Mouse (Mus musculus): Measurements from ENCODE around the gene Krtap7-1.
A peak's percentile ranks its signal among the peaks of the same experiment; 100 is the strongest.

Krtap7-1 gene

DNA sequence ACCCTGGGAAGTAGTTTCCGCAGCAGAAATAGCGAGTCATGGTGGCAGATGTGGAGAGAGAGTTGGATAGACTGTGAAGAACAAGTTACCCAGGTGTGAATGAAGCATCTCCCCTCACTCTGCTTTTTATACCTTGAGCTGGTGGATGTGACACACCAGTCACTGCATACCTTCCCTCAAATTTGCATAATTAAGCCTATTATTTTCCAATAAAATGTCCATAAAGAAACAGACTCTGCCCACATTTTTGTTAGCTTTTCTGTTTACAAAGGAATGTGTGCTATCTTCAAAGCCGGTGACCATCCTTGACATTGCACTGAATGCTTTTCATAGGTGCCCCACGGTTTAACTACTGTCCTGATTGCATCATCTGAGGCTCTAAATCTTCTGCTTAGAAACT, at the start of gene Krtap7-1:
Gene Krtap7-1 (minus strand): TSS at position 101 of the 400 bp plus-strand sequence.
- DNase-seq (ENCODE audit: low spot score), result no peak

DNA sequence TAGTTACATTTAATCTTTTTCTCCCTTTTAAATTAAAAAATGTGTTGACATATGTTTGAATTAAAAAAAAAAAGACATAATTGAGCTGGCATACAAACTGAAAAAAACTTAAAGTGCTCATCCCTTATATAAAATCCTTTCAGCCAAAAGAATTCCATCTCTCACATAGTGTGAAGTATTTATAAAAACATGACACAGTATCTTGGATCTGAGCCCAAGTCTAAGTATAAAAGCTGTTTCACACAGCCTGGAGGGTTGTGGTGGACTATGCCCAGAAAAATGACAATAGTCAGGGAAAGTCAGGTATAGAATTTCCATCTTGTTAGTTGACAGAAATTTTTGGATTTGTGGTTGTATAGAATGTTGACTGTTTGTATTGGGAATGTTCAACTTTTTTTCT, 42.2 kb upstream of the Krtap7-1 start:
- DNase-seq (ENCODE audit: low spot score), result no peak

DNA sequence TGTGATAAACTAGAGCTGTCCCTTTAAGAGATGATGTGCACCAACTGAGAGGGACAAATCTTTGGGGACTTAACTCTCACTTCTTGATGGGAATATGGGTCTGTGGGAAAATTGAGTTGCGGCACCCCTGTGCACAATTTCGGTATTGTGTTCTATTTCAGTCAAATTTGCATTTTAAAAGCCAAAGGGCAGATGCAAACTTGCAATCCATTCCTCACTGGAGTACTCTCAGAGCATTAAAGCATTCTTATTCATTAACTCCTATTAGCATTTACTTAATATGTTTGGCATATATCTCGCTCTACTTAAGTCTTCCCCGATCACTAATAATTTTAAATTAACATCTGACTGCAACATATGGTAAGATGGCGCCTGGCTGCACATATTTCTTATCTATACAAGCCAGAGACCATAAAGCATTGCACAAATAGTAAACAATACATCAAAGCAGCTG, 29.9 kb upstream of the Krtap7-1 start:
- DNase-seq (ENCODE audit: low spot score), result no peak

DNA sequence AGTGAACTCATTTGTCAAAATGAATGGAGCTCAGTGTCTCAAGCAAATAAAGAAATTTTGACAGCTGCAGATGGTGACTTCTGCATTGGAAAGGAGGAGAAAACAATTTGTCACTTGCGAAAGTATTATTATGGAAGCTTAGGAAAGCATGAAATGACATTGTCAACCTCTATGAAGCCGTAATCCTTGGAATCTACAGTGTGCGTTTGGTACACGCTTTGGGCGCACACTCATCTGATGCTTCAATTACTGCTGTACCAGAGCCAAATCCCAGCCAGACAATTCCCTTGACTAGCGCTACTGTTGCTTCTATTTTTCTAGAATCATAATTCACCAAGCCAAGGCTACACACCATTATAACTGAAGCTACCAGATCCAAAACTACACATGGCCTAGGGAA, 29.2 kb upstream of the Krtap7-1 start:
- no peak for DNase-seq (ENCODE audit: low spot score)

DNA sequence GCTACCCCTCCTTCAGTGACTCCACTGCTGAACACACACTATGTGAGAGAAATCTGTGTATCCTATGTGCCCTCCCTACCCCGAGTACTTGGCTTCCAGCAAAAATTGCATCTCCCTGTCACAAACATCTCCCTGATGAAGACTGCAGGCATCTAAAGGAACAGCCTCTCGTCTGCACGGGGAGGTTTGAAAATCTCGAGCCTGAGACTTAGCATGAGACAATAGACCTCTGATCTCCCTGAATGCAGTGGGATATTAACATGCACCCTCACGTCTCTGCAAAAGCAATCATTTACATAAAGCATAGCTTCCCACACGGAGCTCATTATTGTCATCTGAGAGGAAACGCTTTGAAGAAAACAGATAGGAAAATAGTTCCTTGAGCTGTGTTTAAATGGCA, 22.4 kb upstream of the Krtap7-1 start:
- DNase-seq (ENCODE audit: low spot score), result no peak

DNA sequence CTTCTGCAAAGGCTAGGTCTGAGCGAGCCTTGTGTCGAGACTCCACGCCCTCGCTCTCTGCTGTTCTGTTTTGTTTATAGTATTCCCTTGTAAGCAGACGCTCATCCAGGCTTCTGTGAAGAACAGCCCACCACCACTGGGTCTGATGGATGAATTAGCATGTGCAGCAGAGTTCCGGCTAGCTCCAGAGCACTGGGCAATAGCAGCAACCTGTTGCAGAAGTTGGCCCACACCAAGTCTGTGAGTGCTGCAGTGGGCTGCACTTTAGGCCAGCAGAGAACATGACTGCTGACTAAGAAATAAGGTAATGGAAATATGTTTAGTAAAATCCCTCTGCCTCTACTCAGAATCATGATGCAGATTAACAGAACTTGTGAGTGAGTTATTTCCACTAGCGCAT, 21.7 kb upstream of the Krtap7-1 start:
- DNase-seq (ENCODE audit: low spot score), result no peak

DNA sequence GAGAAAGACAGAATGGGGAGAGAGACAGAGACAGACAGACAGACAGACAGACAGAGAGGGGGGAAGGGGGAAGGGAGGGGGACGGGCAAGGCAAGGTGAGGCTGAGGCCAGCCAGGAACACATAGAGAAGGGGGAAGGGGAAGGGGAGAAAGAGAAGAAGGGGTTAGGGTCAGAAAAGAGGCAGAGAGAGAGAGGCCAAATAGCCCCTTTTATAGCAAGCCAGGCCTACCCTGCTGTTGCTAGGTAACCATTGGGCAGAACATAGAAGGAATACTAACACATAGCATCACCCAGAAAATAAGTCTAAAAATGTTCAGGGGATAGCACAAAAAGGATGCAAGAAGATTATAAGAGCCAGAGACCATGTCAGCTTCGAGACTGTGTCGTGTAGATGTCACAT, 20.3 kb upstream of the Krtap7-1 start:
- DNase-seq (ENCODE audit: low spot score), result no peak

DNA sequence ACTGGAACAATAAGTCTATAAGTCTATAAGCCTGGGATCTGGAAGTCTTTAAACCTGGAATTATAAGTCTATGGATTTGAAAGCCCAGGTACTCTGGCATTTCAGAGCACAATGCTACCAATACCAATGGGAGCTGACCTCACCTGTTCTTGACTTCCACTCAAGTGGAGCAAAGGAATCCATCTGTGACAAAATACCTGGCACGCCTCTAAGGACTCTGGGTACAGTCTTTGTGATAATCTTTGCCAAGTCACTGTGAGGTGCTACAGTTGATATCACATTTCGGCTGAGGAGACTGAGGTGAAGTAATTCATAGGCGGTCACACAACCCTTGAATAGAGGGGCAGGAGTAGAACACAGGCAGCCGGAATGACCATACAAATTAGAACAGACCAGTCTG, 12.9 kb upstream of the Krtap7-1 start:
- DNase-seq (ENCODE audit: low spot score), result no peak

DNA sequence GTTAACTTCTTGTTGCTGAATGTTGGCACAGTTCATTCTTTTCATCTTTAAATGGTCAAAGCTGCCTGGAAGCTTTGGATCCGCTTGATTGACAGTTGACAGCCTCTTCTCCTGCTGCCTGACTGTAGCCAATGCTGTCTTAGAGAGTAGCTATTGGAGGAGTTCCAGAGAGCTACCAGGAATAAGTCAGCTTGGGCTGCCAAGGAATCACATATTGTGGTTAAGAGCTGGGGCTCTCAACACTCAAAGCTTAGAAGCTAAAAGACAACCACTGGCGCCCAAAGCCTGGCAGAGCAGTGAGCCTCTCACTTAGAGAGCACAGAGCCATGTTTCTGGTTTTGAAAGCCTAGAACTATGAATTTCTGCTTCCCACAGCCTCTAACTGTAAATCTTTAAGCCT, 12.4 kb upstream of the Krtap7-1 start:
- DNase-seq (ENCODE audit: low spot score), result no peak

DNA sequence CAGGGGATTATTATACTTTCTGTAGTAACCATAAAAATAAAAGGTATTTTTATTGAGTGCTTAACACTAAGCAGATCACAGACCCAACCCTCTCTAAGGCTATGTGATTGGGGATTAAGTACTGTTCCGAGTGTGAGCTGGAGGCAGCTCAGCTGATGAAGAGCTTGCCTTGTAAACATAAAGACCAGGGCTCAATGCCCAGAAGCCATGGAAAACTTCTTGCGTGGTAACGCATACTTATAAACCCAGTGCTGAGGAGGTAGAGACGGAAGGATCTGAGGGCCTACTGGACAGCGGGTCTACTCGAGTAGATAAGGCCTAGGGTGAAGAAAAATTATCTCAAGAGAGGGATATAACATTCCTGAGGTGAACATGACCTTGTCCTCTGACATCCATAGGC, 12.0 kb upstream of the Krtap7-1 start:
- no peak for DNase-seq (ENCODE audit: low spot score)

DNA sequence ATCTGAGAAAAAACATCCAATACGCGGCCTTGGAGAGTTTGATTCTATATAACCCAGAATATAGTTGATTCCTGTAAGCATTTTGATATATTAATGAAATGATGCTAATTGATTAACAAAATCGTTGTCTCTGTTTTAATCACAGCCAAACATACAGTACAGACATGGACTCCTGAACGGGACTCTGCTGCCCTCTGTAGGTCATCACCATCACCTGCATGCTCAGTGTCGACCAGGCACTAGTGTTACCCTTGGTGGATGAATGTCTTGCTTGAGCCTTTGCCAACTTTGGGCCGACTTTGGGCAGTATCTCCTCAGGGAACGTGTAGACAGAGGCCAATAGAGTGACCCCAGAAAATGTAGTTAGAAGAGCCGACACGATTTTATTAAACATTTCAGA, 9.5 kb upstream of the Krtap7-1 start:
- DNase-seq (ENCODE audit: low spot score), result peak; percentile 40

DNA sequence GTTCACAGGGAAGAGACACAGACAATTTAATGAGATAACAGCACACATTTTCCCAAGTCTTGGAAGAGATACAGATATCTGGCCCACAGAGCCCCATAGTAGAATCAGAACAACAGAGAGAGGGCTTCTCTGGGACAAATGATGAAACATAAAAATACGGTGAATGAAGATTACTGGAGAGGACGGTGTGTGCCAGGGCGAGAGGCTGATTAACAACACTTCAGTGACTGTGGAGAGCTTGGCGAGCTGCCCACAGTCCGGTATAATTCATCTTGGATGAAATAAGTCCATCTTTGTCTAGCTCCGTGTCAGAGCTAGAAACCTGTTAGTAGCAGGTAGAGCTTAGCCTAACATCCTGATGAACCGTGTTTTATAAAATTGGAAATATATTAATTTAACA, 5.3 kb upstream of the Krtap7-1 start:
- no peak for DNase-seq (ENCODE audit: low spot score)

DNA sequence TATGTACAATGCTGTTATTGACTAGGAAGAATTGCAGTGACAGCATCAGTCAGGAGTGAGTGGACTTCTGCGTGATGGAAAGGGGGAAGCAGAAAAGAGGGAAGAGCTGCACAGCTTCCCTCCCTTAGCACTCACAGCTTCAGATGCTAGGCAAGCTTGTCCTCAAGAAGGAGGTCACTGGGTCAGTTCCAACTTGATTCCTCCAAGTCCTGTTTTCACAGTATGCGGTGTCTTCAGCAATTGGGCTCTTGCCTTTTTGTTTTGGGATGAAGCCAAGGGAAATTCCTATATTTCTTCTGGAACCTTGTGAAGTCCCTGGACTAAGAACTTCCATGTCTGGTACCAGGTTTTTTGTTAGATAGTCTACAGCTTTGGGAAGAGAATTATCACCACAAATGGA, 4.6 kb downstream of the Krtap7-1 start:
- no peak for DNase-seq (ENCODE audit: low spot score)

DNA sequence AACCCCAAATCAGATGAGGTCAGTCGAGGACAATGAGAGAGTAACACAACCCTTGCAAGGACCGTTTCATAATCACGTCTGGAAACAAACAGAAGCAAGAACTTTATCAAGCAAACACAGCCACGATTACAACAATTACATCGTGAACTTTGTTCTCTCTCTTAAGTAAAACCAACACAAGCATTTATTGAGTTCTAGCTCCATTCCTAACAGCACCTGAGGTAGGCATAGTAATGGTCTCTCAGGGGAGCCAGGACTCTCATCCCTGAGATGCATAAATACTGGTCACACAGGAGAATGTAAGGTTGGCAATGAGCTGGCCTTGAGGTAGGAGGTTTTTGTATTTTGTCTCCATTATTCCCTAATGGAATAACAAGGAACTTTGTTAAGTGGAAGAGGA, 6.3 kb downstream of the Krtap7-1 start:
- no peak for DNase-seq (ENCODE audit: low spot score)

DNA sequence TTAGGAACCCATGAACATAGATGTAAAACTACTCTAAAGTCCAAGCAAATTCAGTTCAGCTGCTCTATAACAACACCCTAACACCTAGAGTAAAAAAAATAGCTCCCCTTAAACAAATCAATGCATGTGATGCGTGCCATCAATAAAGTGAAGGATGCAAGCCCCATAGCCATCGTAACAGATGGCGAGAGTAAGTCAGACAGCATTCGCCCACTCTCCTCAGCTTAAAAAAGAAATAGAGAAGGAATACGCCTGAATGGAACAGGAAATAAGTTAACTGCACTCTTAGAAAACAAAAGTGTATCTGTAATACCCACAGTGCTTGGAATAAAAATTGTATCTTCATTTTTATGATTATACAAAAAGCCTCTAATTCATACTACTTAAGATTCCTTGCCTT, 11.1 kb downstream of the Krtap7-1 start:
- DNase-seq (ENCODE audit: low spot score), result no peak

DNA sequence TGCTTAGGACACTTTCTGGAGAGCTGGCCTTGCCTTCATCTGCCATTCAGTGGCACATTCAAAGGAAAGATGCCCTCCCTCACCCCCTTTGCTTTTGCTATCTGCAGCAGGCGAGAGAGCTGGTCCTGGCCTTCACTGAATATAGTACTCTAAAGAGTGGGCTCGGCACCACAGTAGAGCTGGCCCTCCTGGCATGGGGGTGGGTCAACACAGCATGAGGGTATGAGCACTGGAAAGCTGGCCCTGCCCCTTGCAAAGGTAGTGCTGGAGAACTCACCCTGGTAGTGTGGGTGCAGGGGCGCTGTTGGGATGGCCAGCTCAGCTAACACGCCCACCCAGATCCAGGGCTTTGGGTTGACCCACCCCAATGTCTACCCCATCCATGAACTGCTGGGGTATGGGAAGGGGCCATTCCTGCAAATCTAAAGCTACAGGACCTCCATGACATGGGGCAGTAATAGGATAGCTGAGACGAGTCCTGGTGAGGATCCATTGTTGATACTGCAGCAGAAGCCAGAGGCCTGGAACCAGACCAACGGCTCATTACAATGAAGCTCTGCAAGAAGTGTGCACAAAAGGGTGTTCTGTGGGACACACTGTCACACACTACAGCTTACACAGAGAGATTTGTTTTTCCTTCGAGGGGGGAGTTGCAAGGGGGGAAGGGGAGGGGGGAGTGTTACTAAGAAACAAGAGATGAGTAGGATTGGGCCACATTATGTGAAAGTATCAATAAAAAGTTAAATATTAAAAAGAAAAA, 12.5 kb downstream of the Krtap7-1 start:
- no peak for DNase-seq (ENCODE audit: low spot score)

DNA sequence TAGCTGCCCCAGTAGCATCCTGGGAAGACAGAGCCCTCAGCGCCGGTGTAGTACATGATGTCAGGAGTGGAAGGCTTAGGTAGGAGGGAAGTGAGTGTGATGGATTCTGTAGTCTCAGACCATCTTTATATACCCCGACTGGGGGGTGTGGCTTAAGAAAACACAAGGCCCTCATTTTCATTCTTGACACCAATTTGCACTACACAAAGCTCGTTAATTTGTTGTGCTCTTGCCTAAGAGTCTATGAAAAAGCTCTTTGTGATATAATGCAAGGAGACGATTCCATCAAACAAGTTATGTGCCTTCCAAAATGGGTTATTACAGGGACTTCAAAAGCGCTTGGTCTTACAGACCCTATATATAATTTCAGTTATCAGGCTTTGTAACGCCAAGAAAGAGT, 20.3 kb downstream of the Krtap7-1 start, which contains the start of gene Krtap8-1:
Gene Krtap8-1 (minus strand): TSS at position 101 of the 400 bp plus-strand sequence.
- DNase-seq (ENCODE audit: low spot score), result no peak

DNA sequence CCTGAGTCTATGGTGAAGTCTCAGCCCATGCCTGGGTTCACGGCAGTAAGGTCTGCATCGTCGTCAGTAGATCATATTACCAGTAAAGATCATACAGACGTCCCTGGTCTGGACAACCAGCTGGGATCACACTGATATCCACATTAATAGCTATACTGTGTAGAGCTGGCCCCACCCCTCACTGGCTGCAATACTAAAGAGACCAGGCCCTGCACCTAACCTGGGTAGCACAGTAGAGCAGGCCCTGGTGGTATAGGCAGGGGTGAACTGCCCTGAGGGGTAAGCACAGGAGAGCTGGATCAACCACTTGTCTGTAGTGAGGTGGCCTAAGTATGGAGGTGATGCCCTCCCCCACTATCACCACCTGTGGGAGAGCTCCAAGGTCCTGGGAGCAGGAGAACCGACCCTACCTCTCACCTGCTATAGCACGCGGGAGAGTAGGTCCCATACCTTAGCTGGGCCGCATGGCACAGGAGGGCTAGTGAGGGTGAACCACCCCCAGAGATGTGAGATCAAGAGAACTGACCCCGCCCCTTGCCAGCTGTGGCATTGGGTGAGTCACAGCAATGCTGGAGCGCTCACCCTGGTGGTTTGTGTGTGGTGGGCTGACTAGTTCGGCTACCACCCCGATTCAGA, 30.3 kb downstream of the Krtap7-1 start:
- DNase-seq (ENCODE audit: low spot score), result no peak

DNA sequence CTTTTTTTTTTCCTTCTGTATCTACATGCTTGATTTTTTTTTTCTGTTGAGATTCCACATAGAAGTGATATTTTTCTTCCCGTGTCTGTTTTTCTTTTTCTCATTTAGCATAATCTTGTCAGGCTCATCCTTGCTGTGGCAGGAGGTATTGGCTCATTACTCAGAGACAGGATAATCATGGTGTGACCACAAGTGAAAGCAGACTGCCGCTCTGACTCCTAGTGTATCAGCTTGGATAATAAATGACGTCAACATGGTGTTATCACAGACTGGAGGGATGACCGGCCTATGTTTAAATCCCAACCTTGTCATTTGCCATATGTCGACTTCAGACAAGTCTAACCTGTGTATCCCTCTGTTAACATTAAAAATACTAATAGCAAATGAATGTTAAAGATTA, 46.9 kb downstream of the Krtap7-1 start:
- no peak for DNase-seq (ENCODE audit: low spot score)

Data from testis, postnatal 14 days (tissue).